Mouse (Mus musculus) adipose tissue, adult 10 weeks (tissue): ENCODE data around the gene Cyp26b1. TPM values are rescaled to one million over a fixed set of nuclear protein-coding genes. Genes with fewer than 3 reads are reported as not detected.

ENCODE experiments used
- polyA plus RNA-seq: library from polyadenylated mRNA; stranded (reverse); fragments of 350-450 nt; fragmentation: Illumina TruSeq; extraction: RNeasy Lipid Tissue Mini Kit (QIAGEN cat#74804); gene quantifications from one replicate; pipeline ENCODE4 v1.2.3, GENCODE M21; 2014; ENCODE audit warnings: low read depth, low replicate concordance

Gene Cyp26b1
- 10.4 TPM for polyA plus RNA-seq

GRCm38 (mm10) chr6:84593693-84594092 lies at the start of gene Cyp26b1:
TSS of gene Cyp26b1 (minus strand) at chr6:84593908.

